Mouse (Mus musculus) intestine, postnatal 0 days (tissue): ENCODE measurements around the gene Vgll4. TPM values are rescaled to one million over a fixed set of nuclear protein-coding genes. Genes with fewer than 3 reads are reported as not detected.
"Not testable (repeated sequence)": the region's sequence is repeated elsewhere in the genome, so short reads cannot be mapped to it uniquely, and the experiment has no call there.

Experiments
- ATAC-seq: fragments of 200-750 bp; cut with Nextera tagmentation; 2 replicates; pipeline ENCODE4 v1.8.0; 2017; ENCODE audit warnings: mild to moderate bottlenecking, moderate TSS enrichment, moderate library complexity
- H3K27ac ChIP-seq: fragments of 300-500 bp; sonication (generic); 2 replicates; pipeline ENCODE4 v1.5.1; 2014; ENCODE audit warnings: mild to moderate bottlenecking, low read depth, low read length, moderate library complexity
- H3K27me3 ChIP-seq: fragments of 300-500 bp; sonication (generic); replicated peaks from 2 replicates; pipeline ENCODE4 v1.6.1; 2014; ENCODE audit warnings: low read length, mixed read lengths; ENCODE audit not compliant: control insufficient read depth, insufficient read depth
- H3K36me3 ChIP-seq: fragments of 300-500 bp; sonication (generic); 2 replicates; pipeline ENCODE4 v1.6.1; 2014; ENCODE audit warnings: mild to moderate bottlenecking, moderate library complexity; ENCODE audit not compliant: control insufficient read depth, insufficient read depth
- H3K4me1 ChIP-seq: fragments of 300-500 bp; sonication (generic); replicated peaks from 2 replicates; pipeline ENCODE4 v1.6.1; 2014; ENCODE audit warnings: antibody characterized with exemption, low read length, mixed read lengths; ENCODE audit not compliant: control insufficient read depth, insufficient read depth
- H3K4me2 ChIP-seq: fragments of 300-500 bp; sonication (generic); replicated peaks from 2 replicates; pipeline ENCODE4 v1.6.1; 2014; ENCODE audit warnings: low read depth, mild to moderate bottlenecking, moderate library complexity
- H3K4me3 ChIP-seq: fragments of 300-500 bp; sonication (generic); 2 replicates; pipeline ENCODE4 v1.5.1; 2014; ENCODE audit warnings: low read depth, low read length
- H3K9ac ChIP-seq: fragments of 300-500 bp; sonication (generic); 2 replicates; pipeline ENCODE4 v1.6.1; 2014; ENCODE audit warnings: mild to moderate bottlenecking, low read depth, low read length
- H3K9me3 ChIP-seq: fragments of 300-500 bp; sonication (generic); 2 replicates; pipeline ENCODE4 v1.6.1; 2016; ENCODE audit warnings: mixed run types; ENCODE audit not compliant: control insufficient read depth
- CTCF ChIP-seq: sonication (generic); IDR thresholded peaks from 2 replicates; pipeline ENCODE4 v1.5.1; 2016; ENCODE audit warnings: low read depth, mild to moderate bottlenecking, control low read depth, antibody characterized with exemption, moderate library complexity
- WGBS: fragments of 180-500 bp; shearing (Covaris S2); extraction: QIAGEN DNeasy Blood & Tissue Kit; methylation state at CpG from one replicate; pipeline ENCODE4 v1.1.7; 2014; 5-methylcytosine and 5-hydroxymethylcytosine counted together
- polyA plus RNA-seq: library from polyadenylated mRNA; unstranded; fragments of >200 nt; fragmentation: Nextera tagmentation; extraction: Ambion mirVana; gene quantifications from 2 replicates; pipeline ENCODE4 v1.2.1, GENCODE M21; 2015

The Vgll4 gene
- polyA plus RNA-seq, 1 experiment from 2014 or later = 31.1 TPM

DNA sequence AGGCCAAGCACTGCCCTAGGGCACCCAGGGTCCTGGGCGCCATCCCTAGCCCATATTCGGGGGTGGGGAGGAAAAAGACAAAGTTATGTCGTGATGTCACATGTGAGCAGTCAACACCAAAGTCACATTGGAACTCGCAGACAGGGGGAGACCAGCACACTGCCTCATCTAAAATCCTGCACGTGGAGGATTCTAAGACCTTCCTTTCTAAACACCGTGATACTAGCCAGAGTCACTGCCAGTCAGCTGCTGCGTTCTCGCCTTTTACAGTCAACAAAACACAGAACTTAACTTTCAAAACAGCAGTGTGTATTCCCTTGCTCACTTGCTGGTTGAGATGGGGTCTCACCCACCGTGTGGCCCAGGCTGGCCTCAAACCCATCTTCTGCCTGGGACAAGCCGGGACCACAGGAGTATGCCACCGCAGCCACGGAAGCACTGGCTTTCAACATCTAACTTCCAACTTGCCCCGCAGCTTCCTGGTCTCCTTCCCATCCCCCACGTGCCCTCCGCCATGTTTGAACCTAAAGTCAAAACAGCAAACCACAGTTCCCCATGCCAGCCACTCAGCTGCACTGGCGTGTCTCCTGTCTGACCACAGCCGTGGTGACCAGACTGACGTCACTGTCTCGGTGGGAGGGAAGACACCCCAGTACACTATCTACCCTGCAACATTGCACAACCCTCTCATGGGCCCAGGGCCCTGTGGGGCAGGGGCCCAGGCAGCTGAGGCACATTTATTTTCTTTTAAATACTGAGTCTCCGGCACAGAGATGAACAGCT, 76.2 kb downstream of the Vgll4 start:
- no peak for ATAC-seq
- H3K4me3 ChIP-seq = no peak overlapping the region

DNA sequence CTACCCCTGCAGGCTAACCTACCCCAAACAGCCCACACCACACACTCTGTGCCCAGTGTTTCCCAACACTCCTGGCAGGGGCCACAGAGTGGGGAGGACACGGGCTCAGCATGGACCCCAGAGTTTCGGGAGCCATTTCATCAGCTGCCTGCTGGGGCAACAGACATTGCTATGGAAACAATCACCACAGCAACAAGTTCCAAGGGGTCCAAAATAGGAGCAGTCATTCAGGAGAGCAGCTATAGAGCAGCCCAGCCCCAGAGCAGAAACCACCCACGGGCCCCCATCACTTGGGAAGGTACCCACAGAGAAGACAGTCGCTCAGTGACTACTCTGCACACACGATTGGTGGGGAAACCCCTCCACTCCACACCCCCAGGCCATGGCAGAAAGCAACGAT, 77.4 kb downstream of the Vgll4 start:
- ATAC-seq = no peak
- Histone ChIP-seq H3K9me3 (no peaks in the 10 kb centered on the region), H3K4me1 (0 out of 2 replicates have a peak, but pooled peaks cover 4% of the 10 kb centered on the region), H3K36me3 (0 out of 2 replicates have a peak, but pooled peaks cover 5% of the 10 kb centered on the region), H3K4me2 (no peak overlapping the region), H3K9ac (no peak overlapping the region), H3K4me3 (no peak overlapping the region), H3K27me3 (no peaks in the 10 kb centered on the region), H3K27ac (no peak overlapping the region)
- TF ChIP-seq CTCF = no peak
- WGBS = 57% methylated on average over 6 of the region's 6 CpGs

More for the DNA sequence above, 76.2 kb downstream of the Vgll4 start:
- 0 out of 2 replicates have a peak, but pooled peaks cover 5% of the 10 kb centered on the region for H3K36me3 ChIP-seq
- 56% methylated on average over 20 of the region's 20 CpGs for WGBS
- H3K27me3 ChIP-seq = no peaks in the 10 kb centered on the region
- H3K4me1 ChIP-seq = 0 out of 2 replicates have a peak, but pooled peaks cover 4% of the 10 kb centered on the region
- no peak overlapping the region for H3K4me2 ChIP-seq
- no peak overlapping the region for H3K9ac ChIP-seq
- TF ChIP-seq CTCF = no peak
- H3K27ac ChIP-seq = no peak overlapping the region
- no peaks in the 10 kb centered on the region for H3K9me3 ChIP-seq

DNA sequence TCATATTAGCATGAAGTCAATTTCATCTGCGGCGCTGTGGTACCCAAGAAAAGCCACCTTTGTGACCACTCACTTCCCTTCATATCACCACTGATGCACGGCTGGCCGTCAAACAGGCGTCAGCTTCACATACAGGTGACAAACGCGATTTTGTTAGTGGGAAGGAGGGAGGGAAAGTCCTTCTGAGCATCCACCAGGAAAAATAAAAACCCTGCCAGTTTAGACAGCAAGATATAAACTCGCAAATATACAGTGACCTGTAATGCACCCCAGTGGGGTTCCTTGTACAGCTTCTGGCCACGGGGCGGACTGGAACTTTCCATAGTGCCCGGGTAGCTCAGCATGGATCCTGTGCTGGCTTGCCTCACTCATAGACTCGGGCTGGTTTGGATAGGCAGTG, 78.0 kb downstream of the Vgll4 start:
- H3K4me3 ChIP-seq = no peak overlapping the region
- no peaks in the 10 kb centered on the region for H3K9me3 ChIP-seq
- no peak overlapping the region for H3K27ac ChIP-seq
- no peak for TF ChIP-seq CTCF
- no peak overlapping the region for H3K9ac ChIP-seq
- no peak overlapping the region for H3K4me2 ChIP-seq
- H3K27me3 ChIP-seq = no peaks in the 10 kb centered on the region
- WGBS = 82% methylated on average over 12 of the region's 12 CpGs
- ATAC-seq = no peak
- H3K4me1 ChIP-seq = 0 out of 2 replicates have a peak, but pooled peaks cover 4% of the 10 kb centered on the region
- 0 out of 2 replicates have a peak, but pooled peaks cover 5% of the 10 kb centered on the region for H3K36me3 ChIP-seq

DNA sequence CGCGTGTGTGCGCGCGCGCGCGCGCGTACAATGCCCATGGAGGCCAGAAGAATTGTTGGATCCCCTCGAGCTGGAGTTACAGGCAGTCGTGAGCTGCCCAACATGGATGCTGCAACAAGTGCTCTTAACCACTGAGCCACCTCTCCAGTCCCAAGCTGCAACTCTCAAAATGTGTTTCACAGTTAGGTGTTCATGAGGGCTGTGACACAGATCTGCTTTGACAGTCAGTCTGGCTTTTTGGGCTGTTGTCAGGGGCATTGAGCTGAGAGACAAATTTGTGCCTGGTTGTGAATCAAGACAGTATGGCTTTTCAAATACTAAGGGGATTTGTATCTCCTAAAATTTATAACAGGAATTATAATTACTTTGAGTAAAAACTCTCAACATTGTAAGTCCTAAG, 78.5 kb downstream of the Vgll4 start:
- no peak for TF ChIP-seq CTCF
- H3K9me3 ChIP-seq = no peaks in the 10 kb centered on the region
- H3K36me3 ChIP-seq = 0 out of 2 replicates have a peak, but pooled peaks cover 5% of the 10 kb centered on the region
- WGBS = 93% methylated on average over 12 of the region's 12 CpGs
- H3K4me2 ChIP-seq = no peak overlapping the region
- H3K4me1 ChIP-seq = 0 out of 2 replicates have a peak, but pooled peaks cover 4% of the 10 kb centered on the region
- ATAC-seq = no peak
- no peak overlapping the region for H3K27ac ChIP-seq
- H3K4me3 ChIP-seq = no peak overlapping the region
- H3K27me3 ChIP-seq = no peaks in the 10 kb centered on the region
- peak overlapping the region; percentile 17; the same call in 1 of the 2 replicates for H3K9ac ChIP-seq

DNA sequence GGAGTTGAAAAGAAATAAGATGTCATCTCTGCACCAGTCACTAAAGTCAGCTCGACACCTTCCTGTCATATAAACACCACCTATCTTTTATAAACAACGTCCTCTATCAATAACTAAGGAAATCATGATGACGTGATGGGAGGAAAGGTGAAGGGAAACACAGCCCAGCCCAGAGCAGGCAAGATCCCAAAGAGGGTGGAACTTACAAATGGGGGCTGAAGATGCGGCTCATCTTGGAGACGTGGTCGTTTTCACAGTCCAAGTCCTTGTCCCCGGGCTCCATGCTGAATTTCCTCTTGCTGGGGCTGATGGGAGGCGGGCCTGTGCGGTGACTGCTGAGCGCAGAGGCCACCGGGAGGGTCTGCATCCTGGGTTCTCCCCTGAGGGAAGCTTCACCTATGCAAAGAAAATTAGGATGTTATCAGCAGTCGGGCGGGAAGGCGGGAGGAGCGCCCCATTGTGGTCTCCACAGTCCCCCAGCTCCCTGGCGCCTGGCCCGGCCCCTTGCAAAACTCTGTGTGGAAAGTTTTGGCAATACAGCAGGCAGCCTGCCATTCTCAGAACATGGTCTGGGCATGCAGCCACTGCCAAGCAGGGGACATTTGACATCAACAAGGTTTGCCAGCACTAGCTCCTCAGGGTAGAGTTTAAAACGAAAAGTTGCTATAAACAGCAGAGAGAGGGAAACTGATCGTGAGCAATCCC, 79.2 kb downstream of the Vgll4 start:
- Histone ChIP-seq H3K9ac (peak overlapping the region; percentile 17; the same call in 1 of the 2 replicates), H3K4me3 (no peak overlapping the region), H3K9me3 (no peaks in the 10 kb centered on the region), H3K27ac (no peak overlapping the region), H3K4me1 (0 out of 2 replicates have a peak, but pooled peaks cover 4% of the 10 kb centered on the region), H3K27me3 (no peaks in the 10 kb centered on the region), H3K36me3 (0 out of 2 replicates have a peak, but pooled peaks cover 5% of the 10 kb centered on the region), H3K4me2 (no peak overlapping the region)
- TF ChIP-seq CTCF = no peak
- no peak for ATAC-seq
- 63% methylated on average over 19 of the region's 19 CpGs for WGBS

DNA sequence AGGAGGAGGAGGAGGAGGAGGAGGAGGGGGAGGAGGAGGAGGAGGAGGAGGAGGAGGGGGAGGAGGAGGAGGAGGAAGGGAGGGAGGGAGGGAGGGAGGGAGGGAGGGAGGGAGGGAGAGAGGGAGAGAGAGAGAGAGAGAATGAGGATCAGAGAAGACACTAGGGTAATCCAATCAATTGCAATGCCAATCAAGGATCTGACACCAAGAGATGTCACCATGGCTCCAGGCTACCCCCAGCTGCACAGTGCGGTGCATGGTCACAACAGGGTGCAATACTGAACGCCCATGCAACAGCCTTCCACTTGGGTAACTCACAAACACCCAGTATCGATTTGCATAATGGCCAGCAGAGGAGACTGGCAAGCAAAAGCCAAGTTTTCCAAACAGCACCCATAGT, 79.8 kb downstream of the Vgll4 start:
- H3K4me3 ChIP-seq, H3K4me2 ChIP-seq, H3K27me3 ChIP-seq, H3K36me3 ChIP-seq, ATAC-seq, H3K4me1 ChIP-seq, H3K27ac ChIP-seq, H3K9ac ChIP-seq, H3K9me3 ChIP-seq: not testable (repeated sequence)
- whole genome bisulfite sequencing = 92% methylated on average over 3 of the region's 3 CpGs
